Mouse (Mus musculus) frontal cortex, adult 2 months (tissue): ENCODE data around the gene Eps8. TPM values are rescaled to one million over a fixed set of nuclear protein-coding genes. Genes with fewer than 3 reads are reported as not detected.
"Not testable (repeated sequence)": the region's sequence is repeated elsewhere in the genome, so short reads cannot be mapped to it uniquely, and the experiment has no call there.

ENCODE experiments used
- DNase-seq, 2 experiments: peaks; one replicate each; pipeline ENCODE4 v3.0.0; 2022; ENCODE audit warnings: low spot score in 1 of 2; ENCODE audit errors: extremely low spot score in 1 of 2
- polyA plus RNA-seq: library from polyadenylated mRNA; depleted of rRNA; stranded (reverse); fragments of >200 nt; gene quantifications from 2 replicates; pipeline ENCODE4 v1.2.3, GENCODE M21; 2012

Eps8 gene
- polyA plus RNA-seq, 1 experiment: 27.9 TPM

DNA sequence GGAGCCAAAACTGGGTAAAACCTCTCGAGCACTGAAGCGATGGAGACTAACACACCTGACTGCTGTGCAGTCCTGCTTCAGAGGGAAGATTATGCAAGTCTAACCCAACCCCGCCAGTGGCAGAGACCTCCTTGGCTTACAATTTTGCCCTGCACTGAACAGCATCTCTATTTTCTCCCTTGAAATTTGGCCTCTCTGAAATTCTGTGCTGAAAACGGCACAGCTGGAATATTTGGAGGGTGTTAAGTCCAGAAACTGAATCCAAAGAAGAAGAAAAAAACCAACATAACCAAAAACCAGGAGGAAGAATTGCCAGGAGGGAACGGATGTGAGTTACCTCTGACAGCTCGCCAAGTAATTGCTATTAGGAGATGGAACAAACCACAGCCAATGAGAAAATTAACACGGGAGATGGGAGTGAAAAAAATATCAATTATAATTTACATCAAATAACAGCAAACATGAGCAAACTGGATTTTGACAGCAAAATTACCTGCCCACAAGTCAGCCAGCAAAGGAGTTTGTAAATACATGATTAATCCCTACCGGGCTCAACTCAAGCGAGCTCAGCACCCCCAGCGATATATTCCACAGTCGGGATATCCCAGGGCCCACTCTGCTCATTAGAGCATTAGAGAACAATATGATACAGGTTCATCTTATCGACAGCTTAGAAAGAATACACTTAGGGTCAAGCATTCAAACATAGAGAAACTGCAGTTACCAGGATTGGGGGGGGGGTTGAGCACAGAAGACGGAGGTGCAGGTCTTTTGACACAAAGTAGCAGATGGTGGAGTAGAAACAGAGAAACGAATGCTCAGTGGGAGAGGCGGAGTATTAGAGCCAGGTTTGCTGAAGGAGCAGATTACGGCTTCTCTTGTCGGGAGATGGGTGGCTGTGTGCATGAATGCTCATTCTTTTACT is 161.2 kb downstream of the Eps8 start:
- DNase-seq: no peak

DNA sequence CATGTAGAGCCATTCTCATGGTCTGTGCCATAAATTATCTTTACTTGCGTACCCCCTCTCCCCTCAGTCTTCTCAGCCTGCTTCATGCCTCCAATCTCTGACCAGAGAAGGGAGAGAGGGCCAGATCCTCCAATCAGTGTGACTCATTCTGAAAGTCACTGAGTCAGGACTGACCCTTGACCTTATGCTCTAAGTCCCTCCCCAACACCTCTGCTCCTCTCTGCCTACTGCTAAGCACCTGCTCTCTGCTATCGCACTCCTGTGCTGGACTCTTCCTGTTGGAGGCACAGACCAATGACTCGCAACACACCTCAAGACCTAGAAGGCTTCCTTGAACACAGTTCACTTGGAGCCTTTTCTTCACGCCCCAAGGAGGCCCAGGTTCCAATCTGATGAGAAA is 162.1 kb downstream of the Eps8 start:
- no peak for DNase-seq

DNA sequence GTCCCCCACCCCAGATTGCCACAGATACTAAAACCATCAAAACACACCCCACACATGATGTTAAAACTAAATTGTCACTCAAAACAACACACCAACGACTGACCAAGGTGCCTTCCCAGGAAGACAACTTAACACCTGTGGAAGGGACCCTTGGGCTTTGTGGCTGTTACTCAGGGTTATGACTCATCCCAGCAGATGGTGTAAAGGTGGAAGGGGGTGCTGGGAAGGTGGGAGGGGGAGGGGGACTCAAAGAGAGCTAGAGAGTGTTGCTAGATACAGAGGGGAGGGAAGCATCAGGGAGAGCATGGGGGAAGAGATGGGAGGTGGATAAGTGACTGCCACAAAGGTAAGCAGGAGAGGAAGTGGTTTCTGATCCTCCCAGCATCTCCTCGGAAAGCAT is 163.0 kb downstream of the Eps8 start:
- no peak for DNase-seq

DNA sequence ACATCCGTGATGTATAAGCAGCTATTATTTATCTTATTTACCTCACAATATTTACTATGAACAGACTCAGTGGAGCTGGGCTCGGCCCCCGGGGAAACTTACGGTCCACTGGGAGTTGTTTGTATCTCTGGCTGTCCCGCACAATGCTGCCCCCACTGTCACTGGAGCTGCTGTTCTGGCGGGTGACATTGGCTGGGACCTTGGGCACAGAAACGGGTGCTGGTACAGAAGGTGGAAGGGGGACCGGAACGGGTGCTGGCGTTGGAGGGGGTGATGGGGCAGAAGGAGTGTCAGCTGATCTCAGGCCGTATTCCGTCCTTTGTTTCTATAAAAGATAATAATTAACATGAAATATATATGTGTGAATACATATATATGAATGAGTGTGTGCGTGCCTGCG is 164.6 kb downstream of the Eps8 start:
- no peak for DNase-seq

DNA sequence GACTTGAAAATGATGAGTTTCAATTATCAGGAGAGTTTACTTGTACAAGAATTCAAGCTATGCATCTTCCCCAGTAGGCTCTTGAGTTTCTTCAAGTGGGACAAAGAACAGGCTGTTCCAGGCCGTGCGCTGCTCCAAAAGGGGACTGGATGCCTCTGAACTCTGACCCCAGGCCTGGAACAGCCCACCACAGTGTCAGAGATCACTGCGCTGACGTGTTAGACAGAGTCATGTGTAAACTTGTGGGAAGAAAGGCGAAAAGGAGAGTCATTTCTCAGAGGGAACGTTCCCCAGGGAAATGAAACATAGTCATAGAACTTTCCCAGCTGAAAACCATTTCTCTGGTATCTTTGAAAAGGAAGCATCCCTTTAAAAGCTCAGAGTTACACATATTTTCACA is 167.2 kb downstream of the Eps8 start:
- DNase-seq: no peak

DNA sequence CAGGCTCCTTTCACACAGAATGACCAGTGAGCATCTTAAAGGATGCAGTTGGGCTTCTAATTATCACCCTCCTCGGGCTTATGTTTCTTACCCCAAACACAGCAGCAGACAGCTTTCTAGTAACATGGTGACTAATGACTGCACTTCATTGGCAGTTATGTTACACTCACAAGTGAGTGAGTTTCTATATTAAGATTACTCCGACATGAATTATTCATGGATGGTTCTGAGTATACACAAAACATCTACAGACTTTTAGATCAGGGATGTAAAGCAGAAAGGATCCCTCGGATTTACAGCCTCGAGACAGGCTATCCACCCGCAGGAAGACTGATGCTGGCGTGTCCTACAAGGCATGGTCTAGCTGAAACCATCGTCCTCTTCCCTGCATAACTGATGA is 171.8 kb downstream of the Eps8 start:
- peak in 1 of 2 experiments; percentile 14 for DNase-seq

DNA sequence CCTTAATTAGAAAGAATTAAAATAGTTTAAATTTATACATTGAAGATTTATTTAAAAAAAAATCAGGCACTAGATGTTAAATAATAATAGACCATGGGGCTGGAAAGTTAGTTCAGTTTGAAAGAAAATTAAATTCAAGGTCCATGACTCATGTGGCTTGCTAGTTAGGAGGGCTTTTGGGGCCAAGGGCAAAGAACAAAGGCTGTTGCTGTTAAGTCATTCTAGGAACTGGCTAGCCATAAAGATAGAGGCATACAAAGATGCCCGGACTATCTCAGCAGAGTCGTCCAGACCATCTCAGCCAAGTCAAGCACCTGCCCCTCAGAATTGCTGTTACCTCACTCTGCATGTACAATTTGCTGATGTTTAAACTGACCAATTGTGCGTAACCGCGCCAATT is 179.0 kb downstream of the Eps8 start:
- not testable (repeated sequence) for DNase-seq

DNA sequence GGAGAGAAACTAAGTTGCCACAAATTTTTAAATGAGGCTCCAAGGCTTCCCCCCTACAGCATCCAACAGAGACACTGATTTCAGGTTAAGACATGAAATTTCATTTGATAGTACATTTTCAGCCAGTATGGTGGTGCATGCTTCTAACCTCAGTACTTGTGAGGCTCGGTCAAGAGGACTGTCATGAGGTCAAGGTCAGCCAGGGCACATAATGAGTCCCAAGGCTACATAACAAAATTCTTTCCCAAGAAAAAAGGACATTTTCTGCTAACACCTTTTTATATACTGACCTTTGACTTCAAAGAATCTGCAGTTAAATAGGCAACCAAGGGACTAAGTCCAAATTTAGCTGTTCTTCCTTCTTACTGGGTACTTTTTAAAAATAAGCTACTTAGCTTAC is 181.2 kb downstream of the Eps8 start:
- no peak for DNase-seq

DNA sequence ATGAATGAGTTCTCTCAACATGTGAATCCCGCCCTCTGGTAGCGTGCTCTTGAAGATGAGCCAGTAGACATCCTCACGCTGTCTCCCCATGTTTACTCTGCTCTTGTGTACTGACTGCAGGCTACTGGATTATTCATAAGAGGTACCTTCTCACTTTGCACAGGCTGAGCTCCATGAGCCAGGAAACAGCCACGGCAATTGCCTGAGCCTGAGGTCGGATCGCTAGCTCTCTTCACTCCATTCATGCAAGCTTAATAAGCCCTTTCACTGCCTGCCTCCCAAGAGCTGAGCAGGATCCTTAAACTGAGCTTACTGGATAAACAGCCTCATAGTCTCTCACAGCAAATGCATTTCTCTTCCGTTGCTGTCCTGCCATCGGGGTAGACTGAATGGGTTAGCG is 182.5 kb downstream of the Eps8 start:
- DNase-seq: peak in 1 of 2 experiments; percentile 6

DNA sequence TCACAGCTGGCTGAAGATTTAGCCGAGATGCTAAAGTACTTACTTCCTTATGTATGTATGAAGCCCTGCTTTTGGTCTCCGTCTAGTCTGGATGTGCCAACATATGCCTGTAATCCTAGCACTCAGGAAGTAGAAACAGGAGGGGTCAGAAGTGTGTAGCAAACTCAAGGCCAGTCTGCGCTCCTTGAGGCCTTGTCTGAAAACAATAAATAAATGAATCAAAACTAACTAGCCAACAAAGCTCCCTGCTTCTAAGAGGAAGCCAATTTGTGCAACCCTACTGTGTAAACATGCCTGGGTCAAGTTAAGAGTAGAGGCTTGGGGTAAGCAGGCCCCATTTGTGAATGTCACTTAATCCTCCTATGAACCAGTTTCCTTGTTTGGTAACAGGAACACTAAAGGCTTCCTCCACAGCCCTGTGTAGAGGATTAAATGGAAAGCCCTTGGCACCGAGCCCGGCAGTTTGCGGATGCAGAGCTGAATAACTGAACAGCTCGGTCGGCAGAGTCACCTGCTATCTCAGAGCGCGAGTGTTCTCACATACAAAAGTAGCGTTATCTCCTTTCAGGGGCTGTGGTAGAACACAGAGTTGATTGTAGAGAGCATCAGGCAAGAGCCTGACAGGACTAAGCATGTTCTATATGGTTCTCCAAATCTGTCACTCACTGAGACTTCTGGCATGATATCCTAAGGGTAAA is 183.6 kb downstream of the Eps8 start:
- DNase-seq: peak; percentile 66 to 87

DNA sequence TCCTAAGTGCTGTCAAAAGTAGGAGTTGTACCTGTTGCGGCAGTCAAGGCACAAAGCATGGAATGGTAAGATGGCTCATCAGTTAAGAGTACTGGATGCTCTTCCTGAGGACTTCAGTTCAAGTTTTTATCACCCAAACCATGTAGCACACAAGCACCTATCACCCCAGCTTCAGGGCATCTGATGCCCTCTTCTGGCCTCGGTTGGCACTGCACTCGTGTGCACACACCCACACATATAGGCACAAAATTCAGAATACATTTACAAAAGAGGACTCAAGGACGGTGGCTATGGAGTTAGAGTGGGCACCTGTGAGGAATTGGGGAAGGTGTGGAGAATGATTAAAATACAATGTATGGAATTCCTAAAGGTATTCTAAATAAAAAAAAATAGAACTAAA is 185.1 kb downstream of the Eps8 start:
- DNase-seq: no peak

DNA sequence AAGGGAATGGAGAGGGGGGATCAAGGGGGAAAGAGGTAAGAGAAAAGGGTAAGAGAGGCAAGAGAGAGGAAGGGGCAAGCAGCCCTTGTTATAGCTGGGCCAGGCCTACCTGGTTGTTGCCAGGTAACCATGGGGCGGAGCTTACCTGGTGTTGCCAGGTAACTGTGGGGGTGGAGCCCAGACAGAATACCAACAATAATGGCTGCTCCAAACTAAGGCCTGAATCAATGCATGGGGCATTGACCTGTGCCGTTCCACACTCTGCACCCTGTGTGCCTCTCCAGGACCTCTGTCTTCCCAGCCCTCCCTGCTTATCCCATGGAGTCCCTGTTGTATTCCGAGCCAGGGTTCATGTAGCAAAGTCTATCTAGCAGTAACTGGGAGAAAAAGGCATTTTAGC is 187.0 kb downstream of the Eps8 start:
- DNase-seq: no peak

DNA sequence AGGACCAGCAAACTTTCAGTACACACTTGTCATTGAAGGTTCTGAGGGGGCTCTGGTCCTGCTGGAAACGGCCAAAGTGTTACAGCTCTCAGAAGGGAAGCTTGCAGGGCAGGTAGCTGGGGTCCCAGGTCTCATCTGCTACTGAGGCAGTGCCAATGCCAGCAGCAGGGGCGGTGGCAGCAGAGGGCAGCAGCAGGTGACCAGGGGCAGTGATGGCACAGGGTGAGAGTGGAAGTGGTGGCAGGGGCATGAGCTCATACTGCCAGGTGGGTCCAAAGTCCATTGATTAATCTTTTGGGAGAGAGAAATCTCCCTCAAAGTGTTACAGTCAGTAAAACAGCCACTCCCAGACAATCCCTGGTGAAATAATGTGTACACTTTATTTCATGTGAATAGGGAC is 188.4 kb downstream of the Eps8 start:
- no peak for DNase-seq

DNA sequence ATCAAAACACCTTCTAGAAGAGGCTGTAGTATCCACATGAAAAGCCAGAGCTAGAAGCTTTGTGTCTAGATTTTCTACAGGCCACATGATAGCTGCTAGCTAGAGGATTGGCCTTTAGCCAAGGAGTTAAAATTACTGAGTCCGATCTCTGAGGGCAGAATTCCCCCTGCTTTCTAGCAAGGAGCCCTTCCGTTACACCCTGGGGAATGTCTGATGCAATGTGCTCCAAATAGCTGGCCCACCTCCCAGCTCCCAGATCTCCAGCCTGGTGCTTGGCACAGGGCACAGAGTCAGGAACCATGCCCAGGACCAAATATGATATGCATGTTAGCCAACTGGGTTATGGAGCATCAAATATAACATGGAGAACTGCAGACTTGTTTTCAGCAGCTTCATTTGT is 189.4 kb downstream of the Eps8 start:
- peak in 1 of 2 experiments; percentile 15 for DNase-seq

DNA sequence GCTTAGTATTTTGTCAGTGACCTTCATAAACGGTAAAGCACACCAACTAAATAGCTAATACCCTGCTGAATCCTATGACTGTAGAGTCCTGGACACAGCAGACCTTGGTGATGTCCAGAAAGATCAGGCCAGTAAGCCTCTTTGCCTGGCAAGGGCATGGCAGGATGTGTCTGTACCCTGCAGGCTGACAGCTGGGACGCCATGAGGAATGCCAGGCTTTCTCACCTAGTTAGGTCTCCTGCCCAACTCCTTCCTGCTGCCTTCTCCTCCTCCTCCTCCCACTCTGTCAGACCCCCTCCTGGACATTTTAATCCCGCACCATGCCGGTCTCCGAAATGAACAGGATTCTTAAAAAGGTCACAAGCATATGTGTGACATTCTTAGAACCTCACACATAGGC is 190.9 kb downstream of the Eps8 start:
- no peak for DNase-seq

DNA sequence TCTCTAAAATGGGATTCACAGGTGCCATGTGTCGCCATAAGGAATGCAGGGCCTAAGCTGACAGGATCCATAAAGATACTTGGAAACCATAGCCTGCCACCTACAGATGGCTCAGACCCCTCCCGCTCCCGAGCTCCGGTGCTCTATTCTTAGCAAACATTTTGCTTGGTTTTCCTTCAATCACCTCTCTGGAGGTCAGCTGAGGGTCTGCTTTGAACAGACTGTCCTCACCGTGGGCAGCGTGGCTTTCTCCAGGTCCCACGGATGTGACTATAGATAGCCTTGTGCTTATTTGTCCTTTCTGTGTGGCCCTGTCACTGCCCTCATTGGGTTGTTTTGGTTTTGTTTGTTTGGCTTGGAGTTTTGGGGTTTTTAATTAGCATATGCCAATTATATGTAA is 196.5 kb downstream of the Eps8 start:
- DNase-seq: no peak

DNA sequence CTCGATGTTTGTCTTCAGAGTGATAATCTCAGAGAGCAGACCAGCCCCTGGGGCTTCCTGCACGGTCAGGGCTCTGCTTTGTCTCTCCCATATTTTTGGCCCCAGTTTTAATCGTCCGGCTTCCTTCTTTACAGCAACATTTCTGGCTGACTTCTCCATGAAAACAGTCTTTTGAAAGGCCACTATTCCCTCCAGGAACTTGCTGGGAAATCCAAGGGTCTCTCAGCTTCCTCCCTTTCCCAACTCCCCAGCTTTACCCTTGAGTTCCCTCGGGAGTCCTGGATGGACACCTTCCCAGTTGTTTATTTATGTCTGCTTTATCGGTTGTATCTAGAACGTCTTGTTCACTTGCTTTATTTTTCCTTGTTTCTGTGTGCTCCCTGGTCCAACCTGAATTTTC is 197.5 kb downstream of the Eps8 start:
- no peak for DNase-seq

DNA sequence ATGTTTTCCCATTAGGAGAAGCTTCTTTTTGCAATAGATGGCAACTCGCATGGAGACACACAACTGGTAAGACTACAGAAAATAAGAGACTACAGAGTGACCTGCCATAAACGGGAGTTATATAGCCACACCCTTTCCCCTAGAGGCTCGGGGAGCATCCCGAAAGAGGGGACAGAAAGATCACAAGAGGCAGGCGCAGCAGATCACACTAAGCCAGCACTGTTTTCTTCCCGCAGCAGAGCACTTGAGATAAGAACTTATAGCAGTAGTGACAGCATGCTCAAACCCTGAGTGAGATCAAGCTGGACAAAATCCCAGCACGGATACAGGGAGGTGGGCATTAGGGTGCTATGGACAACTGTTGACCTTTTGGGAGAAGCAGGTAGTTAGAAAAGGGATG is 198.6 kb downstream of the Eps8 start:
- DNase-seq: no peak

DNA sequence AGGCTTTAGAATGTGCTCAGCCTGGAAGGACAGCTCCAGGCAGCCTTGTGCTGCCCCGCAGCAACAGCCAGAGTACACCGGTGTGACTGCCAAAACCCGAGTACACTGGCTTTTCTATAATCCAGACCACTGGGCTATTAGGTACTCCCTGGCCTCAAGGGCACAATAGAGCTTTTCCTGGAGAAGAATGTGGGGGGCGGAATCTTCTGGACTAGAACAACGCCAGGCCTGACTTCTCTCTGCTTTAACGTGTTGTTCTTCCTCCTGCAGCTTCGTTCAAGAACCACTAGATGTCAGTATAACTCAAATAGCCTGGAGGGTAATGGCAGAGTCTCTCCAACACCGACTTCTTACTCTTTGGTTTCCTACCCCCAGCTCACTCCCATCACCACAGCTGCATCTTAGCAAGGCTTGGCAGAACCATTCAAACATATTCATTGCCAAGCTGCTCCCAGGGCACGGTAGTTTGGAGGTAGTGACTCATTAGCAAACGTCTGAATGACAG is 199.1 kb downstream of the Eps8 start:
- DNase-seq: peak in 1 of 2 experiments; percentile 72

DNA sequence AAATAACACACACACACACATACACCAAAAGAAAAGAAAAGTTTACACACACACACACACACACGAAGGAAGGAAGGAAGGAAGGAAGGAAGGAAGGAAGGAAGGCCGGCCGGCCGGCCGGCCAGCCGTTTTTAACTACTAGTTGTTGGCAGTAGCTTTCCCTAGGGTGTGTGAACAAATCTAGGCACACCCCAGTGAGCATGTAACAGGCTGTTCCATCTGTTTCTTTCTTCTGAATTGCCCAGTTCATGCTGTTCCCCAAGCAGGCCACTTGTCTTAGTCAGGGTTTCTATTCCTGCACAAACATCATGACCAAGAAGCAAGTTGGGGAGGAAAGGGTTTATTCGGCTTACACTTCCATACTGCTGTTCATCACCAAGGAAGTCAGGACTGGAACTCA is 208.6 kb downstream of the Eps8 start:
- DNase-seq: not testable (repeated sequence)

DNA sequence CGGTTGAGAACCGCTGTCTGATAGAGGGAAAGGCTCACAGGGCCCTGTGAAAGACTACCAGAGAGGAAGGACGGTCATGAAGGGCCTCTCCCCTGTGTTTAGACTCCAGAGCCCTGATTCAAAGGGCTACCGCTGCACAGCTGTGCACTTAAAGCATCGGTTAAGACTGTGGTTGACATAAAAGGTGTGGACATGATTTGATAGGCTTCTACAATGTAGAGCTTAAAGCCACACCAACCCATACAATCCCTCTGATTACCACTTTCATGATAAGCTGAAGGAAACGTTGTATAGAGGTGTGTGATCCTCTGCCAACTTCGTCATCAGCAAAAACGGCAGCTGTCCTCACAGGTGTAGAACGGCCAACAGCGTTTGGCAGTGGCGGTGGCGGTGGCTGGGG is 211.6 kb downstream of the Eps8 start:
- DNase-seq: no peak
